Mouse (Mus musculus) CH12.LX (cell line): ENCODE measurements at regions not wholly inside any gene's neighbourhood (a gene's known extent, or its start where the extent isn't known, plus 50 kb on each side); places are given as distances from the start of the nearest gene placed in this dataset.

Source experiments
- DNase-seq: peaks from one replicate; pipeline ENCODE4 v3.0.0-alpha.2; 2013; ENCODE audit errors: extremely low read depth
- H3K27ac ChIP-seq: 2 replicates; pipeline ENCODE4 v1.5.1; 2012; ENCODE audit warnings: low read depth, mild to moderate bottlenecking, control low read depth, moderate library complexity; ENCODE audit not compliant: insufficient read depth
- H3K27me3 ChIP-seq: replicated peaks from 2 replicates; pipeline ENCODE3; 2012; ENCODE audit warnings: inconsistent platforms
- H3K36me3 ChIP-seq, 2 experiments: replicated peaks in 1 of 2; 2 replicates each; pipeline versions ENCODE3 to v1.6.1; 2012; ENCODE audit warnings: inconsistent platforms in 1 of 2, low read length in 1 of 2, mild to moderate bottlenecking in 1 of 2, mixed read lengths in 1 of 2, moderate library complexity in 1 of 2; ENCODE audit not compliant: control insufficient read depth in 1 of 2, insufficient read depth in 1 of 2
- H3K4me1 ChIP-seq, 2 experiments: 2 replicates each; pipeline ENCODE4 v1.6.1; 2012; ENCODE audit warnings: inconsistent platforms in 1 of 2, moderate library complexity in 1 of 2; ENCODE audit not compliant: insufficient read depth in 2 of 2, control insufficient read depth in 1 of 2
- H3K4me2 ChIP-seq: 2 replicates; pipeline ENCODE4 v1.6.1; 2012; ENCODE audit warnings: low read depth, mild to moderate bottlenecking, control low read depth; ENCODE audit not compliant: poor library complexity, insufficient read depth, severe bottlenecking
- H3K4me3 ChIP-seq, 3 experiments: fragments of 150-350 bp in 1 of 3; sonication (generic) in 1 of 3; replicated peaks in 1 of 3; 2 replicates each; pipeline versions ENCODE3 to v1.5.1; 2011 to 2012; ENCODE audit warnings: low read depth in 2 of 3, low read length in 2 of 3, mild to moderate bottlenecking in 2 of 3, moderate library complexity in 2 of 3, control low read depth in 1 of 3, improper control_type of control experiment in 1 of 3, inconsistent platforms in 1 of 3, mixed read lengths in 1 of 3; ENCODE audit not compliant: poor library complexity in 1 of 3
- H3K79me2 ChIP-seq: replicated peaks from 2 replicates; pipeline ENCODE4 v1.6.1; 2012; ENCODE audit warnings: mild to moderate bottlenecking, moderate library complexity; ENCODE audit not compliant: control insufficient read depth, poor library complexity, insufficient read depth, severe bottlenecking; ENCODE audit errors: extremely low read depth
- H3K9ac ChIP-seq: 2 replicates; pipeline ENCODE4 v1.6.1; 2012; ENCODE audit warnings: low read depth, mild to moderate bottlenecking, control low read depth, moderate library complexity; ENCODE audit not compliant: insufficient read depth
- H3K9me3 ChIP-seq: replicated peaks from 2 replicates; pipeline ENCODE3; 2012; ENCODE audit warnings: low read length, inconsistent platforms, mixed read lengths
- BHLHE40 ChIP-seq: IDR thresholded peaks from 2 replicates; pipeline ENCODE4 v1.6.1; 2011; ENCODE audit warnings: mild to moderate bottlenecking, low read depth, low read length, improper control_type of control experiment
- CHD1 ChIP-seq: IDR thresholded peaks from 2 replicates; pipeline ENCODE4 v1.6.1; 2012; ENCODE audit warnings: low read depth, low read length, improper control_type of control experiment, inconsistent platforms
- CHD2 ChIP-seq: IDR thresholded peaks from 2 replicates; pipeline ENCODE4 v1.6.1; 2011; ENCODE audit warnings: low read length, improper control_type of control experiment
- E2F4 ChIP-seq: IDR thresholded peaks from 2 replicates; pipeline ENCODE4 v1.6.1; 2011; ENCODE audit warnings: low read depth, low read length, improper control_type of control experiment; ENCODE audit not compliant: insufficient replicate concordance
- ELF1 ChIP-seq: IDR thresholded peaks from 2 replicates; pipeline ENCODE4 v1.6.1; 2014; ENCODE audit warnings: low read depth, mild to moderate bottlenecking, inconsistent platforms, low read length, improper control_type of control experiment
- HCFC1 ChIP-seq: IDR thresholded peaks from 2 replicates; pipeline ENCODE4 v1.6.1; 2012; ENCODE audit warnings: low read depth, mild to moderate bottlenecking, inconsistent platforms, low read length, improper control_type of control experiment
- IRF4 ChIP-seq: IDR thresholded peaks from 2 replicates; pipeline ENCODE4 v1.6.1; 2014; ENCODE audit warnings: low read depth, mild to moderate bottlenecking, inconsistent platforms, low read length, improper control_type of control experiment
- JUN ChIP-seq: IDR thresholded peaks from 2 replicates; pipeline ENCODE4 v1.6.1; 2011; ENCODE audit warnings: low read depth, mild to moderate bottlenecking, low read length, improper control_type of control experiment, moderate library complexity; ENCODE audit not compliant: insufficient read depth
- JUND ChIP-seq: conservative IDR thresholded peaks from 2 replicates; pipeline ENCODE4 v1.6.1; 2011; ENCODE audit warnings: low read depth, low read length, improper control_type of control experiment
- KAT2A ChIP-seq: IDR thresholded peaks from 2 replicates; pipeline ENCODE4 v1.6.1; 2012; ENCODE audit warnings: low read length, improper control_type of control experiment, inconsistent platforms; ENCODE audit not compliant: insufficient replicate concordance
- MEF2A ChIP-seq: IDR thresholded peaks from 2 replicates; pipeline ENCODE4 v1.6.1; 2014; ENCODE audit warnings: low read depth, mild to moderate bottlenecking, inconsistent platforms, low read length, improper control_type of control experiment, borderline replicate concordance
- MXI1 ChIP-seq: IDR thresholded peaks from 2 replicates; pipeline ENCODE4 v1.6.1; 2011; ENCODE audit warnings: mild to moderate bottlenecking, low read depth, low read length, improper control_type of control experiment
- NELFE ChIP-seq: IDR thresholded peaks from 2 replicates; pipeline ENCODE4 v1.6.1; 2011; ENCODE audit warnings: low read depth, low read length, improper control_type of control experiment
- NRF1 ChIP-seq: IDR thresholded peaks from 2 replicates; pipeline ENCODE4 v1.6.1; 2014; ENCODE audit warnings: low read depth, mild to moderate bottlenecking, inconsistent platforms, low read length, improper control_type of control experiment, moderate library complexity
- PAX5 ChIP-seq: IDR thresholded peaks from 2 replicates; pipeline ENCODE4 v1.6.1; 2012; ENCODE audit warnings: low read length, inconsistent platforms, mixed read lengths
- POLR2AphosphoS2 ChIP-seq: IDR thresholded peaks from 2 replicates; pipeline ENCODE4 v1.6.1; 2011; ENCODE audit warnings: low read depth, low read length, improper control_type of control experiment
- RCOR1 ChIP-seq: conservative IDR thresholded peaks from 2 replicates; pipeline ENCODE4 v1.6.1; 2012; ENCODE audit warnings: low read depth, mild to moderate bottlenecking, inconsistent platforms, low read length, improper control_type of control experiment
- SMC3 ChIP-seq: IDR thresholded peaks from 2 replicates; pipeline ENCODE4 v1.6.1; 2011; ENCODE audit warnings: low read depth, low read length, improper control_type of control experiment
- TCF12 ChIP-seq: IDR thresholded peaks from 2 replicates; pipeline ENCODE4 v1.6.1; 2014; ENCODE audit warnings: low read depth, mild to moderate bottlenecking, inconsistent platforms, low read length, improper control_type of control experiment
- UBTF ChIP-seq: IDR thresholded peaks from 2 replicates; pipeline ENCODE4 v1.6.1; 2012; ENCODE audit warnings: low read depth, mild to moderate bottlenecking, inconsistent platforms, low read length, improper control_type of control experiment, moderate library complexity
- USF1 ChIP-seq: IDR thresholded peaks from 2 replicates; pipeline ENCODE4 v1.6.1; 2014; ENCODE audit warnings: low read depth, mild to moderate bottlenecking, inconsistent platforms, low read length, improper control_type of control experiment
- USF2 ChIP-seq: conservative IDR thresholded peaks from 2 replicates; pipeline ENCODE4 v1.6.1; 2011; ENCODE audit warnings: low read depth, low read length, improper control_type of control experiment
- ZMIZ1 ChIP-seq: IDR thresholded peaks from 2 replicates; pipeline ENCODE4 v1.6.1; 2012; ENCODE audit warnings: low read depth, mild to moderate bottlenecking, inconsistent platforms, low read length, improper control_type of control experiment
- ZNF384 ChIP-seq: IDR thresholded peaks from 2 replicates; pipeline ENCODE4 v1.6.1; 2012; ENCODE audit warnings: low read depth, low read length, improper control_type of control experiment, inconsistent platforms
- dilution Hi-C: fragments of 300-500 bp; cut with MboI; formaldehyde crosslinking; loops from 2 replicates; pipeline ENCODE4 v1.14.3; 2020; ENCODE audit warnings: low sequenced_read_pairs; ENCODE audit not compliant: extremely low pct_unique_long_range_greater_than_20kb, extremely low pct_ligation_motif_present
- in situ Hi-C: fragments of 300-500 bp; cut with MboI; formaldehyde crosslinking; loops from 3 replicates; pipeline ENCODE4 v1.14.3; 2019; ENCODE audit warnings: low sequenced_read_pairs, low pct_ligation_motif_present, low pct_unique_long_range_greater_than_20kb, mixed read lengths

DNA sequence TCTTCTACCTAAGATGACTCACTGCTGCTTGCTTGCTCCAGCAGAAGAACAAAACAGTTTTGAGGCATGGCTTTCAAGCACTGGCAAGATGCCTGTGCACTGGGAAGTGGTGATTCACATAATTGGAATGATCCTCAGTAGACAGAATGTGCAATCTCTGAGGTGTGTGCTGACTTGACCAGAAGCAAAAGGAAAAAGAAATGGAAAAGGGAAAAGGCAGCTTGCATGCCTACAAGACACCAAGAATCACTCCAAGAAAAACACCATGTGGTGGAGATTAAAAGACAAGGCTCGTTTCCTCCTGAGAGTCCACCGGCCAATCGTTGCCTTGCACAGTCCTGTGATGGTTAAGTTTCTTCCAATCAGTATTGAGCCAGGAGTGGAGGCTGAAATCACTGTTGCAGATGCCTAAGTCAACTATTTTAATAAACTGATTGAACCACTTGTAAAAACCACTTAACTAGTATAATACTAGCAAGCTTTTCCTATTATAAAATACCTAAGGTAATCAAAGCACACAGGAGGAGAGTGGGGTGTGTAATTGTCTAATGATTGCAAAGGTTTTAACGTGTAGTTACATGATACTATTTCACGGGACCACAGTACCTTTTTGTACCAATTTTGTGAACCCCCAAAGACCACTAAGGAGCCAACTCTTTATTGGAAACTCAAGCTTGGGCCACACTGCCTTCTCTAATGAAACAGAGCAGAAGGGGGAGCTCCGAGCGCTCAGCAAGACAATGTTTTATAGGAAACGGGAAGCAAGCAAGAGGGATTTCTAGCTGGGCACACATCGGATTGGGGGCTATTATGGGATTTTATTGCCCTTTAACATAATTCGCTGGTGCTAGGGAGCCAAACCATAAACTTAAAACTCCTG, 232.2 kb downstream of the Myh15 start:
- Histone ChIP-seq H3K79me2 (no peaks in the 10 kb centered on the region), H3K4me1 (no peaks in the 10 kb centered on the region), H3K36me3 (no peaks in the 10 kb centered on the region), H3K27ac (no peak overlapping the region), H3K9ac (no peak overlapping the region), H3K27me3 (no peaks in the 10 kb centered on the region), H3K9me3 (no peaks in the 10 kb centered on the region), H3K4me3 (no peak overlapping the region), H3K4me2 (no peak overlapping the region)
- no peak for TF ChIP-seq RCOR1
- TF ChIP-seq HCFC1: no peak
- no peak for TF ChIP-seq MEF2A
- TF ChIP-seq ELF1: no peak
- no peak for TF ChIP-seq UBTF
- TF ChIP-seq JUND: no peak
- no peak for TF ChIP-seq ZNF384
- TF ChIP-seq BHLHE40: no peak
- no peak for TF ChIP-seq ZMIZ1
- TF ChIP-seq CHD2: no peak
- in situ Hi-C loops: no loop called here
- no peak for DNase-seq
- dilution Hi-C loops: no loop called here

DNA sequence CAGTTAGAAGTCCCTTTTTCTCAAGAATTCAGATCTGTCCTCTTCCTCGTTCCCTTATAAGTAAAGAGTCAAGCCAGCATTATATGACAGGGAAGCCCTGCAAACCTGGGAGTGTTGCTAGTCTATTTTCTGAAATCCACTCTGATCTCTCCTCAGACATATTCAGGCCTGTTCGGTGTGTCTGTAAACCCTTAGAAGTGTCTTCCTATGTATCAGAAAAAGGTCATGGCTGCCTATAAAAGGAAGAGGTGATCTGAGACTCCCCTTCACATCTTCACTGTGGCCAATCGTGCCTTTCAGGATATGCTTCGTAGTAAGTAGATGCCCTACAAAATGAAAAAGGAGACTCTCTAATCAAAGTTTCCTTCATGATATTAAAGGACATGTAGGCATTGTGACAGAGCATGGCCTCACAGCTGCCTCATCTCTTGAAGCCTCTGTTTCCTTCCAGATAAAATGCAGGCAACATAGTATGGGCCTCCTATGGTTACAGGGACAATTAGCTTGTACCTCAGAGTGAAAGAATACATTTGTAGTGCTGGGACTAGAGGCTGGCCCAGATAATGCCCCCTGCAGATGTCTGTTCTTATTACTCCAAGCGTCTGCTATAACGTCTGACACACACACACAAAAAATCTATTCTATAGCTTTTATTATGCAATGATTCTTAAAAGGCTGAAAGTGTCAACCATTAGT, 246.5 kb downstream of the Myh15 start:
- Histone ChIP-seq H3K27me3 (no peaks in the 10 kb centered on the region), H3K9me3 (no peaks in the 10 kb centered on the region), H3K9ac (no peak overlapping the region), H3K4me2 (no peak overlapping the region), H3K27ac (no peak overlapping the region), H3K4me1 (no peaks in the 10 kb centered on the region), H3K79me2 (no peaks in the 10 kb centered on the region), H3K4me3 (no peak overlapping the region), H3K36me3 (no peaks in the 10 kb centered on the region)
- dilution Hi-C loops (no loop called here), in situ Hi-C loops (no loop called here)
- TF ChIP-seq NELFE: no peak
- TF ChIP-seq E2F4: no peak
- no peak for TF ChIP-seq USF1
- no peak for TF ChIP-seq MEF2A
- TF ChIP-seq TCF12: no peak
- no peak for TF ChIP-seq SMC3
- TF ChIP-seq POLR2AphosphoS2: no peak
- no peak for TF ChIP-seq NRF1
- no peak for TF ChIP-seq USF2
- TF ChIP-seq CHD1: no peak
- no peak for TF ChIP-seq MXI1
- no peak for TF ChIP-seq JUN
- TF ChIP-seq RCOR1: no peak
- no peak for TF ChIP-seq IRF4
- TF ChIP-seq ZMIZ1: no peak
- no peak for TF ChIP-seq KAT2A
- no peak for TF ChIP-seq CHD2
- no peak for TF ChIP-seq UBTF
- TF ChIP-seq PAX5: no peak
- no peak for DNase-seq
